Mouse (Mus musculus): Measurements from ENCODE around the gene Htt. TPM values are rescaled to one million over a fixed set of nuclear protein-coding genes. Genes with fewer than 3 reads are reported as not detected.
"Not testable (repeated sequence)": the region's sequence is repeated elsewhere in the genome, so short reads cannot be mapped to it uniquely, and the experiment has no call there.

The Htt gene
- polyA plus RNA-seq, 1 experiment from 2014 or later, result 7.9 TPM

DNA sequence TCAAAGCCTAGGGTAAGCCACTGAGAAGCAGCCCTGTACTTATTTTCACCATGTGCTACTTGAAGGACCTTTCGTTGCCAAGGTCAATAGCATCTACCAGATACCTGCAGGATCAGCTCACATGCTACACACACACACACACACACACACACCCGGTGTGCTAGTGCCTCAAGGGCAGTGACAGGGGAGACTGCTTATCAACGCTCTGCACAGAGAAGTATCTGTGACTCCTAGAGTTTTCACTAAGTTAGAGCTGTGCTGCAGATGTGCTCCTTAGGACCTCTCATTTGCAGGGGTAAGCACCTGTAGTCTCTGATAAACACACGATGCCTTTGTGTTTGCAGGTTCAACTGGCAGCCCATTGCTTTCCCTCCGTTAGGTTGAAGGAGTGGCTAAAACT is 103.8 kb downstream of the Htt start:
- H3K36me3 ChIP-seq (ENCODE audit: control insufficient read depth, insufficient read depth, low read length), result peaks cover 60% of the 10 kb centered on the region

DNA sequence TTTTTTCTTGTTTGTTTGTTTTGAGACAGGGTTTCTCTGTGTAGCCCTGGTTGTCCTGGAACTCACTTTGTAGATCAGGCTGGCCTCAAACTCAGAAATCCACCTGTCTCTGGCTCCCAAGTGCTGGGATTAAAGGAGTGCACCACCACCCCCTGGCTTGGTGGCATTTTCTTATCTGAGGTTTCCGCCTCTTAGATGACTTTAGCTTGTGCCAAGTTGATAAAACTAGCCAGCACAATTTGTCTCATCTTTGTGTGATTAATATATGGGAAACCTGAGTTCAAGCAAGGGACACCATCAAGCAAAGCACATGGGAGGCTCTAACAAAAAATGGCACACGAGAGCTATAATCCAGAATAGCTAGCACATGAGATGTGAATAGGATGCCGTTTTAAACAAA is 118.8 kb downstream of the Htt start:
- H3K4me3 ChIP-seq (ENCODE audit: low read depth, low read length), result not testable (repeated sequence)

More for the DNA sequence above, 103.8 kb downstream of the Htt start:
- ATAC-seq (no peak), DNase-seq (ENCODE audit: low spot score) (no peak)
- no peak overlapping the region for H3K4me3 ChIP-seq (ENCODE audit: low read depth, low read length)
- H3K9ac ChIP-seq (ENCODE audit: low read length), result no peak overlapping the region
- no peak overlapping the region for H3K27ac ChIP-seq (ENCODE audit: low read depth, low read length)
- no peaks in the 10 kb centered on the region for H3K27me3 ChIP-seq (replicated peaks; ENCODE audit: control insufficient read depth, insufficient read depth, low read length)
- no peaks in the 10 kb centered on the region for H3K4me1 ChIP-seq (ENCODE audit: control insufficient read depth, insufficient read depth, low read length)
- H3K4me2 ChIP-seq (ENCODE audit: low read length), result no peak overlapping the region
- 94% methylated on average over 5 of the region's 5 CpGs for WGBS
- H3K9me3 ChIP-seq (replicated peaks; ENCODE audit: control insufficient read depth, low read length), result no peaks in the 10 kb centered on the region

DNA sequence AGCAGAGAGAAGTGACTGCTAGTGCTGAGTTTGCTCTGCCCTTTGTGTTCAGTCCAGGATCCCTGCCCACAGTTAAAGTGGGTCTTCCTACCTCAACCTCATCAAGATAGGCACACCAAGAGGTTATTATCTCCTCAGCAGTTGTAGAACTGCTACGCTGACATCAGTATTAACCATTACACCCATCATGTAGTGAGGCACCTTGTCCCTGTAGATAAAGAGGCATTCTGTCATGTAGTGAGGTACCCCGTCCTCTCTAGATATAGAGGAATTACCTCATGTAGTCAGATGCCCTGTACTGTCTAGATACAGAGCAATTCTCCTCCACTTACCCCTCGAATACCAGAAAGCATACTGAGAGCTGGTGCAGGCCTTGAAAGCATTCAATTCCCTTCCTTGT is 119.5 kb downstream of the Htt start:
- H3K4me3 ChIP-seq (ENCODE audit: low read depth, low read length), result no peak overlapping the region
- DNase-seq (ENCODE audit: low spot score) (no peak), ATAC-seq (no peak)
- H3K27me3 ChIP-seq (replicated peaks; ENCODE audit: control insufficient read depth, insufficient read depth, low read length), result no peaks in the 10 kb centered on the region
- no peaks in the 10 kb centered on the region for H3K9me3 ChIP-seq (replicated peaks; ENCODE audit: control insufficient read depth, low read length)
- H3K9ac ChIP-seq (ENCODE audit: low read length), result no peak overlapping the region
- peaks cover 66% of the 10 kb centered on the region for H3K36me3 ChIP-seq (ENCODE audit: control insufficient read depth, insufficient read depth, low read length)
- WGBS, result 88% methylated on average over 3 of the region's 3 CpGs
- H3K4me1 ChIP-seq (ENCODE audit: control insufficient read depth, insufficient read depth, low read length), result no peaks in the 10 kb centered on the region
- no peak overlapping the region for H3K4me2 ChIP-seq (ENCODE audit: low read length)
- H3K27ac ChIP-seq (ENCODE audit: low read depth, low read length), result no peak overlapping the region

More for the DNA sequence above, 118.8 kb downstream of the Htt start:
- not testable (repeated sequence) for H3K27ac ChIP-seq (ENCODE audit: low read depth, low read length); H3K4me1 ChIP-seq (ENCODE audit: control insufficient read depth, insufficient read depth, low read length); H3K27me3 ChIP-seq (replicated peaks; ENCODE audit: control insufficient read depth, insufficient read depth, low read length); H3K9ac ChIP-seq (ENCODE audit: low read length); DNase-seq (ENCODE audit: low spot score); ATAC-seq; H3K9me3 ChIP-seq (replicated peaks; ENCODE audit: control insufficient read depth, low read length); H3K4me2 ChIP-seq (ENCODE audit: low read length)
- H3K36me3 ChIP-seq (ENCODE audit: control insufficient read depth, insufficient read depth, low read length), result peaks cover 71% of the 10 kb centered on the region
- WGBS, result 92% methylated on average over 3 of the region's 3 CpGs

DNA sequence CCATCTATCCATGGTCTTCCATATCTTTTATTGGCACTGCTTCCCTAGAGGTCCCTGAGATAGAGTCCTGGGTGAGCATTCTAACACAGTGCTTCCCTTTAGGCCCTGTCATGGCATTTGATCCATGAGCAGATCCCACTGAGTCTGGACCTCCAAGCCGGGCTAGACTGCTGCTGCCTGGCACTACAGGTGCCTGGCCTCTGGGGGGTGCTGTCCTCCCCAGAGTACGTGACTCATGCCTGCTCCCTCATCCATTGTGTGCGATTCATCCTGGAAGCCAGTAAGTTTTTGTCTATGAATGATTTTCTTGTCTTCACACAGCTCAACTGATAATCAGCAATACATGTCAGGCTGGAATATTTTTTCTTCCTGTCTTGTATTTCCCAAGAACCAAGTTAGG is 123.7 kb downstream of the Htt start:
- Histone ChIP-seq H3K36me3 (ENCODE audit: control insufficient read depth, insufficient read depth, low read length) (peaks cover 65% of the 10 kb centered on the region), H3K4me2 (ENCODE audit: low read length) (no peak overlapping the region), H3K9me3 (replicated peaks; ENCODE audit: control insufficient read depth, low read length) (no peaks in the 10 kb centered on the region), H3K27me3 (replicated peaks; ENCODE audit: control insufficient read depth, insufficient read depth, low read length) (no peaks in the 10 kb centered on the region), H3K4me3 (ENCODE audit: low read depth, low read length) (no peak overlapping the region), H3K4me1 (ENCODE audit: control insufficient read depth, insufficient read depth, low read length) (no peaks in the 10 kb centered on the region), H3K9ac (ENCODE audit: low read length) (no peak overlapping the region), H3K27ac (ENCODE audit: low read depth, low read length) (no peak overlapping the region)
- DNase-seq (ENCODE audit: low spot score) (no peak), ATAC-seq (no peak)
- WGBS, result 83% methylated on average over 3 of the region's 3 CpGs

DNA sequence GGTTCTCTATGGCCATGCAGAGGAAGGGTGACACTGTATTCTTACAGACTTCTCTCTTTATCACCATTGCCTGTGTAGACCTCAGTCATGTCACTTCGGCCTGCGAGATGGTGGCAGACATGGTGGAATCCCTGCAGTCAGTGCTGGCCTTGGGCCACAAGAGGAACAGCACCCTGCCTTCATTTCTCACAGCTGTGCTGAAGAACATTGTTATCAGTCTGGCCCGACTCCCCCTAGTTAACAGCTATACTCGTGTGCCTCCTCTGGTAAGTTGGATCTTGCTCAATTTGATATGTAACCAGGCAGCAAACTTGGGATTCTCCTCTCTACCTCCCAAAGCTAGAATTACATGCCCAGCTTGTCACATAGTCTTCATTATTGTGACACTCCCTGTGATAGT is 127.7 kb downstream of the Htt start:
- ATAC-seq, result no peak
- no peak overlapping the region for H3K4me3 ChIP-seq (ENCODE audit: low read depth, low read length)
- H3K27me3 ChIP-seq (replicated peaks; ENCODE audit: control insufficient read depth, insufficient read depth, low read length), result no peaks in the 10 kb centered on the region
- H3K9ac ChIP-seq (ENCODE audit: low read length), result no peak overlapping the region
- WGBS, result 90% methylated on average over 4 of the region's 4 CpGs
- no peak overlapping the region for H3K27ac ChIP-seq (ENCODE audit: low read depth, low read length)
- no peaks in the 10 kb centered on the region for H3K9me3 ChIP-seq (replicated peaks; ENCODE audit: control insufficient read depth, low read length)
- no peak overlapping the region for H3K4me2 ChIP-seq (ENCODE audit: low read length)
- H3K36me3 ChIP-seq (ENCODE audit: control insufficient read depth, insufficient read depth, low read length), result peaks cover 79% of the 10 kb centered on the region
- no peaks in the 10 kb centered on the region for H3K4me1 ChIP-seq (ENCODE audit: control insufficient read depth, insufficient read depth, low read length)
- no peak for DNase-seq (ENCODE audit: low spot score)

DNA sequence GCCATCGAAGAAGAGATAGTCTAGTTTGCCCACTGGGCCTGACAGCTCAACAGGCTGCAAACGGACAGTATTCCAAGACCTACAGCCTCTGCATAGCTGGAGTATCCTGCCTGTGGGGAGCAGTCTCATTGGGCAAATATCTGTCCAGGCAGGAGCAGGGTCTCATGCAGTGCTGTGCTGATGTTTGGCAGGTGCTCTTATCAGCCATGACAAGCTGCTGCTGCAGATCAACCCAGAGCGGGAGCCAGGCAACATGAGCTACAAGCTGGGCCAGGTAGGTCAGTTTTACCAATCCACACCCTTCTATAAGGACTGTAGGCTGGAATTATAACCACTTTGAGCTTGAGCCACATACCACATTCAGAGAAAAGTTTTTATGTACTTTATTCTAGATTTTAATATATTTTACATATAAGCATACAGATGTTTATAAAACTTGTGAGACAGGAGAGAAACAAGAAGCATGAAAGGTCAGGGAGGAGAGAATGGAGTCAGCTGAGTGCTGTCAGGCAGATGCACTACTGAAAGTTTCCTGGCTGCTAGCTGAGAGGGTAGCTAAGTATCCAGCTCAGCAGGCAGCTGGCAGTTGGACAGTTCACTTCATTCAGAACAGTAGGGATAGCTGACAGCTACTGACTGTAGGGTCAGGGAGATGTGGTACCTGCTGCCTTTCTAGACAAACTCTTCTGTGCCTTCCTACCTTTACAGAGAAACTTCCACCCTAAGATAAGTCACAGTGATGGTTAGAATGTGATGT is 135.3 kb downstream of the Htt start:
- H3K27ac ChIP-seq (ENCODE audit: low read depth, low read length), result no peak overlapping the region
- H3K4me3 ChIP-seq (ENCODE audit: low read depth, low read length), result no peak overlapping the region
- no peaks in the 10 kb centered on the region for H3K27me3 ChIP-seq (replicated peaks; ENCODE audit: control insufficient read depth, insufficient read depth, low read length)
- no peak overlapping the region for H3K4me2 ChIP-seq (ENCODE audit: low read length)
- 91% methylated on average over 3 of the region's 3 CpGs for WGBS
- no peak for DNase-seq (ENCODE audit: low spot score)
- no peak overlapping the region for H3K9ac ChIP-seq (ENCODE audit: low read length)
- no peaks in the 10 kb centered on the region for H3K4me1 ChIP-seq (ENCODE audit: control insufficient read depth, insufficient read depth, low read length)
- ATAC-seq, result no peak
- H3K36me3 ChIP-seq (ENCODE audit: control insufficient read depth, insufficient read depth, low read length), result peaks cover 94% of the 10 kb centered on the region
- no peaks in the 10 kb centered on the region for H3K9me3 ChIP-seq (replicated peaks; ENCODE audit: control insufficient read depth, low read length)

DNA sequence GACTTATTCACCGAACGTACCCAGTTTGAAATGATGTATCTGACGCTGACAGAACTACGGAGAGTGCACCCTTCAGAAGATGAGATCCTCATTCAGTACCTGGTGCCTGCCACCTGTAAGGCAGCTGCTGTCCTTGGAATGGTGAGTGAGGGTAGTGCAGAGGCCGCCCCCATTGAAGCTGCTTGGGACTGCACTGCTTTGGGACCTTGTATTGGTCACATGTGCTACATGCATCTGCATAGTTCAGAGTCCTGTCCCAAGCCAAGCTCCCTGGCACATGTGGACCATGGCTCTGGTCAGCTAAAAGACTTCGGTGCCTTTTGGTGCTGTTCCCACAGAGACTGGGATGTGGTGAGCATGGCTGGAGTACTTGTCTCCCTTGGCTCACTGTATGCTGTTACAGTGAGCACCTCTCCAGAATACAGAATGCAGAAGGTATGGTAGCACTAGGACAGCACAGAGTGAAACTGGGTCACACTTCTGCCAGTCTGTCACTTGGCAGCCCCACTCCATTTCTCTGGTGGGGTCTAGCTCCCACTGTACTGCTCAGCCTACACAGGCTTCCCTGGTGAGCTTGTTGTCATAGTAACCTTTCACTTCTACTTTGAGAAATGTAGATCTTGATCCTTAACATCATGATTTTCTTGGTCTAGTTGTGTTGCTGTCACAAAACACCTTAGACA is 138.4 kb downstream of the Htt start:
- Histone ChIP-seq H3K9ac (ENCODE audit: low read length) (no peak overlapping the region), H3K4me3 (ENCODE audit: low read depth, low read length) (no peak overlapping the region), H3K9me3 (replicated peaks; ENCODE audit: control insufficient read depth, low read length) (no peaks in the 10 kb centered on the region), H3K4me2 (ENCODE audit: low read length) (no peak overlapping the region), H3K36me3 (ENCODE audit: control insufficient read depth, insufficient read depth, low read length) (peaks cover 92% of the 10 kb centered on the region), H3K27me3 (replicated peaks; ENCODE audit: control insufficient read depth, insufficient read depth, low read length) (no peaks in the 10 kb centered on the region), H3K27ac (ENCODE audit: low read depth, low read length) (no peak overlapping the region), H3K4me1 (ENCODE audit: control insufficient read depth, insufficient read depth, low read length) (no peaks in the 10 kb centered on the region)
- WGBS, result 97% methylated on average over 6 of the region's 6 CpGs
- DNase-seq (ENCODE audit: low spot score) (no peak), ATAC-seq (no peak)

DNA sequence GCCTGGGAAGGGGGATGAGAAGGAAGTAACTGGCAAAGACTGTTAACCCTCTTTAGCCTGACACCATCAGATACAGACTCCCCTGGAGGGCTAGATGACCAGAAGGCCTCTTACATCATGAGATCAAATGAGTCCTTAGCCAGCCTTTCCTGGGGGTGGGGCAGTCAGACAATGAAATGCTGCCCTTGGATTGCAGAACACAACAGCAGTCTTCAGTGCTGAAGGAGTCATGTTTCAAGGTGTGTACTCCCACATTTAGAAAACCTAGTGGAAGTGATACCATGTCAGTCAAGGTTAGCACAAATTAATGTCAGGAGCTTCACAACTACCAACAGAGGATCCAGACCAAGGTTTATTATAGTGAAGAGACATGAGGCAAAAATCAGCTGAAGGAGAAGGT is 140.8 kb downstream of the Htt start:
- Histone ChIP-seq H3K4me1 (ENCODE audit: control insufficient read depth, insufficient read depth, low read length) (no peaks in the 10 kb centered on the region), H3K9me3 (replicated peaks; ENCODE audit: control insufficient read depth, low read length) (no peaks in the 10 kb centered on the region), H3K4me3 (ENCODE audit: low read depth, low read length) (no peak overlapping the region), H3K27me3 (replicated peaks; ENCODE audit: control insufficient read depth, insufficient read depth, low read length) (no peaks in the 10 kb centered on the region), H3K27ac (ENCODE audit: low read depth, low read length) (no peak overlapping the region), H3K4me2 (ENCODE audit: low read length) (no peak overlapping the region), H3K9ac (ENCODE audit: low read length) (no peak overlapping the region), H3K36me3 (ENCODE audit: control insufficient read depth, insufficient read depth, low read length) (peaks cover 93% of the 10 kb centered on the region)
- no peak for ATAC-seq
- no peak for DNase-seq (ENCODE audit: low spot score)

DNA sequence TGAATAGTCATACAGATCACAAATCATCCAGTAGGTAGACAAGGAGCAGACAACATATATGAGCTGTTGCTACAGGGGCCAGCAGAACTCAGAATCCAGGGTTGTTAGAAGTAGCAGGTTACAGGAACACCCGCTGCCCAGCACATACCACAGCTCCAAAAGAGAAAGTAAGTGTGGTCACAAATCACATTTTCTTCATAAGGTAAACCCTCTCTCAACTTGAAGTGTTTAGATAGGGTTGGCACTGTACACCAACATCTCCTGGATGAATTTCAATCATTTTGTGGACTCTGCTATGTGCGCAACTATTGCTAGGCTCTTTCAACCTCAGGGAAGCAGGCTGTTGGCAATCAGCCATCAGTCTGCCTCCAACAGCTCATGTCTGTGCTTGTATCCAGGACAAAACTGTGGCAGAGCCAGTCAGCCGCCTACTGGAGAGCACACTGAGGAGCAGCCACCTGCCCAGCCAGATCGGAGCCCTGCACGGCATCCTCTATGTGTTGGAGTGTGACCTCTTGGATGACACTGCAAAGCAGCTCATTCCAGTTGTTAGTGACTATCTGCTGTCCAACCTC is 141.4 kb downstream of the Htt start:
- Histone ChIP-seq H3K9me3 (replicated peaks; ENCODE audit: control insufficient read depth, low read length) (no peaks in the 10 kb centered on the region), H3K4me2 (ENCODE audit: low read length) (no peak overlapping the region), H3K4me3 (ENCODE audit: low read depth, low read length) (no peak overlapping the region), H3K9ac (ENCODE audit: low read length) (no peak overlapping the region), H3K27me3 (replicated peaks; ENCODE audit: control insufficient read depth, insufficient read depth, low read length) (no peaks in the 10 kb centered on the region), H3K4me1 (ENCODE audit: control insufficient read depth, insufficient read depth, low read length) (no peaks in the 10 kb centered on the region), H3K36me3 (ENCODE audit: control insufficient read depth, insufficient read depth, low read length) (peaks cover 93% of the 10 kb centered on the region), H3K27ac (ENCODE audit: low read depth, low read length) (no peak overlapping the region)
- peak; percentile 46; the same call in 1 of the 2 replicates for ATAC-seq
- peak; percentile 76 for DNase-seq (ENCODE audit: low spot score)
- WGBS, result 82% methylated on average over 5 of the region's 5 CpGs
